In genomic region chr14:124107205-124107873, GRCm38 (mm10) we compare ENCODE assay signal across 28 mouse cellular contexts.
"Had no signal": no experiment of that assay in that cellular context is flagged by ENCODE, and none has a peak within 500 bp of the region (broad histone marks: within the 10 kb centered on the region; RNA-seq: fewer than 3 reads in every experiment).

No protein-coding gene starts in this region.

- H3K4me1 ChIP-seq: forebrain, embryonic 15.5 days; heart, embryonic 10.5 days; heart, embryonic 12.5 days; hindbrain, embryonic 10.5 days; hindbrain, embryonic 12.5 days; kidney, embryonic 15.5 days; limb, embryonic 13.5 days; limb, embryonic 15.5 days; liver, embryonic 13.5 days; liver, embryonic 15.5 days had no signal

- H3K9me3 ChIP-seq: forebrain, embryonic 15.5 days; heart, embryonic 10.5 days; heart, embryonic 12.5 days; hindbrain, embryonic 10.5 days; hindbrain, embryonic 12.5 days; kidney, embryonic 15.5 days; limb, embryonic 13.5 days; limb, embryonic 15.5 days; liver, embryonic 13.5 days; liver, embryonic 15.5 days had no signal

- H3K4me2 ChIP-seq: forebrain, embryonic 15.5 days; heart, embryonic 12.5 days; hindbrain, embryonic 12.5 days; hindbrain, embryonic 14.5 days; kidney, embryonic 15.5 days; limb, embryonic 13.5 days; limb, embryonic 15.5 days; liver, embryonic 13.5 days; liver, embryonic 15.5 days had no signal

- H3K36me3 ChIP-seq: forebrain, embryonic 15.5 days; heart, embryonic 10.5 days; heart, embryonic 12.5 days; hindbrain, embryonic 10.5 days; hindbrain, embryonic 12.5 days; kidney, embryonic 15.5 days; limb, embryonic 13.5 days; limb, embryonic 15.5 days; liver, embryonic 13.5 days; liver, embryonic 15.5 days had no signal

- H3K27ac ChIP-seq: forebrain, embryonic 15.5 days; gastrocnemius, adult 2 months; heart, adult 2 months; heart, embryonic 10.5 days; hindbrain, embryonic 10.5 days; hindbrain, embryonic 12.5 days; hindbrain, embryonic 14.5 days; kidney, embryonic 15.5 days; limb, embryonic 13.5 days; limb, embryonic 15.5 days; liver, embryonic 13.5 days; liver, embryonic 15.5 days had no signal

- ATAC-seq: forebrain, embryonic 15.5 days; forebrain, postnatal 0 days; hindbrain, embryonic 16.5 days; inflammation-experienced regulatory T-cells, adult 6 months had no signal

- H3K27me3 ChIP-seq: forebrain, embryonic 15.5 days; heart, embryonic 12.5 days; hindbrain, embryonic 12.5 days; kidney, embryonic 15.5 days; limb, embryonic 13.5 days; limb, embryonic 15.5 days; liver, embryonic 13.5 days; liver, embryonic 15.5 days had no signal

- H3K9ac ChIP-seq: forebrain, embryonic 15.5 days; forebrain, postnatal 0 days; heart, embryonic 12.5 days; hindbrain, embryonic 12.5 days; hindbrain, embryonic 14.5 days; kidney, embryonic 15.5 days; limb, embryonic 13.5 days; limb, embryonic 15.5 days; liver, embryonic 13.5 days; liver, embryonic 15.5 days had no signal

- DNase-seq: forebrain, postnatal 0 days; gastrocnemius, adult 2 months; gastrocnemius, postnatal 14 days; gastrocnemius, postnatal 36 days; heart, adult 11 months; heart, adult 2 months; heart, postnatal 10 days; heart, postnatal 4 days; kidney, adult 18-20 months; kidney, adult 9 months; kidney, postnatal 10 days; kidney, postnatal 36 days; layer of hippocampus, adult 9-11 months; layer of hippocampus, postnatal 36 days; left cerebral cortex, postnatal 4 days; liver, embryonic 13.5 days had no signal

- H3K4me3 ChIP-seq: forebrain, embryonic 15.5 days; gastrocnemius, adult 2 months; heart, adult 2 months; heart, embryonic 10.5 days; heart, embryonic 12.5 days; hindbrain, embryonic 10.5 days; hindbrain, embryonic 12.5 days; kidney, embryonic 15.5 days; limb, embryonic 13.5 days; limb, embryonic 15.5 days; liver, embryonic 13.5 days; liver, embryonic 15.5 days had no signal
